Mouse (Mus musculus) forebrain, embryonic 10.5 days (tissue): ENCODE data around the gene Tmem254c. TPM values are rescaled to one million over a fixed set of nuclear protein-coding genes. Genes with fewer than 3 reads are reported as not detected.
"Not testable (repeated sequence)": the region's sequence is repeated elsewhere in the genome, so short reads cannot be mapped to it uniquely, and the experiment has no call there.

Source experiments
- DNase-seq: peaks from one replicate; pipeline ENCODE4 v3.0.0-alpha.2; 2017; ENCODE audit warnings: low spot score; ENCODE audit errors: extremely low spot score
- H3K27ac ChIP-seq: fragments of 300-500 bp; sonication (generic); 2 replicates; pipeline ENCODE4 v1.5.1; 2016; ENCODE audit warnings: mild to moderate bottlenecking
- H3K27me3 ChIP-seq: fragments of 300-500 bp; sonication (generic); 2 replicates; pipeline ENCODE4 v1.6.1; 2016; ENCODE audit warnings: mild to moderate bottlenecking; ENCODE audit not compliant: poor library complexity, severe bottlenecking
- H3K36me3 ChIP-seq: fragments of 300-500 bp; sonication (generic); replicated peaks from 2 replicates; pipeline ENCODE4 v1.6.1; 2016; ENCODE audit warnings: mild to moderate bottlenecking, moderate library complexity
- H3K4me1 ChIP-seq: fragments of 300-500 bp; sonication (generic); 2 replicates; pipeline ENCODE4 v1.6.1; 2016
- H3K4me3 ChIP-seq: fragments of 300-500 bp; sonication (generic); 2 replicates; pipeline ENCODE4 v1.5.1; 2016; ENCODE audit warnings: mild to moderate bottlenecking, moderate library complexity
- H3K9me3 ChIP-seq: fragments of 300-500 bp; sonication (generic); 2 replicates; pipeline ENCODE4 v1.6.1; 2016; ENCODE audit warnings: mild to moderate bottlenecking, moderate library complexity
- WGBS: fragments of 180-500 bp; shearing (Covaris S2); methylation state at CpG from one replicate; pipeline ENCODE4 v1.1.7; 2016; 5-methylcytosine and 5-hydroxymethylcytosine counted together
- polyA plus RNA-seq: library from polyadenylated mRNA; unstranded; fragments of >200 nt; fragmentation: Nextera tagmentation; extraction: Ambion mirVana; gene quantifications from 2 replicates; pipeline ENCODE4 v1.2.1, GENCODE M21; 2016

The Tmem254c gene
- polyA plus RNA-seq, 1 experiment from 2014 or later: 18.2 TPM

- H3K27me3 ChIP-seq, H3K4me3 ChIP-seq, DNase-seq, H3K27ac ChIP-seq, H3K4me1 ChIP-seq, H3K36me3 ChIP-seq, H3K9me3 ChIP-seq: not testable (repeated sequence)
- WGBS: no CpG with 5 or more reads among the region's 3 CpGs
These were observed 32.8 kb downstream of the Tmem254c start for GRCm38 (mm10) chr14:26034364-26034763.

- H3K27me3 ChIP-seq, H3K27ac ChIP-seq, H3K4me3 ChIP-seq, DNase-seq, H3K9me3 ChIP-seq, H3K36me3 ChIP-seq, H3K4me1 ChIP-seq: not testable (repeated sequence)
- WGBS: no CpG with 5 or more reads among the region's 12 CpGs
These were observed 41.5 kb downstream of the Tmem254c start for GRCm38 (mm10) chr14:26025653-26026052.

GRCm38 (mm10) chr14:26022831-26023230 lies 44.3 kb downstream of the Tmem254c start:
- not testable (repeated sequence) for H3K9me3 ChIP-seq, H3K36me3 ChIP-seq, H3K27me3 ChIP-seq, H3K4me3 ChIP-seq, H3K4me1 ChIP-seq, H3K27ac ChIP-seq, DNase-seq
- WGBS: no CpG with 5 or more reads among the region's 6 CpGs

GRCm38 (mm10) chr14:26021555-26021954 lies 45.6 kb downstream of the Tmem254c start:
- H3K4me1 ChIP-seq, H3K36me3 ChIP-seq, H3K27ac ChIP-seq, H3K9me3 ChIP-seq, H3K27me3 ChIP-seq, DNase-seq, H3K4me3 ChIP-seq: not testable (repeated sequence)
- WGBS: no CpG with 5 or more reads among the region's 9 CpGs

GRCm38 (mm10) chr14:26016414-26016813 lies 50.7 kb downstream of the Tmem254c start:
- not testable (repeated sequence) for H3K27me3 ChIP-seq, H3K36me3 ChIP-seq, H3K9me3 ChIP-seq, H3K27ac ChIP-seq, H3K4me3 ChIP-seq, H3K4me1 ChIP-seq, DNase-seq
- WGBS: no CpG with 5 or more reads among the region's 7 CpGs

Other genes with a start within 250 kb of the Tmem254c start
- gene Anxa11, start 225.2 kb downstream of the Tmem254c start, polyA plus RNA-seq: 3.5 and 4.1 TPM in 2 replicates
- gene Plac9a, start 164.3 kb downstream of the Tmem254c start, polyA plus RNA-seq: not detected in 2 replicates
- gene Tmem254a, start 139.7 kb downstream of the Tmem254c start, polyA plus RNA-seq: 2.4 and 3.1 TPM in 2 replicates
- gene Cphx1, start 129.1 kb downstream of the Tmem254c start, polyA plus RNA-seq: not detected in 2 replicates
- 2.9 and 3.9 TPM in 2 replicates for gene Duxbl1, start 88.8 kb downstream of the Tmem254c start, polyA plus RNA-seq
- gene Gm9780, start 24.6 kb downstream of the Tmem254c start, polyA plus RNA-seq: 0.55 TPM in 1 of 2 replicates, not detected in the other
- not detected in 2 replicates for gene Cphx2, start 14.2 kb upstream of the Tmem254c start, polyA plus RNA-seq
- not detected in 2 replicates for gene Cphx3, start 14.9 kb upstream of the Tmem254c start, polyA plus RNA-seq
- gene Duxbl2, start 51.0 kb upstream of the Tmem254c start, polyA plus RNA-seq: not detected in 2 replicates
- gene Plac9b, start 115.1 kb upstream of the Tmem254c start, polyA plus RNA-seq: not detected in 2 replicates
- gene Tmem254b, start 139.7 kb upstream of the Tmem254c start, polyA plus RNA-seq: 13.7 and 16.7 TPM in 2 replicates
- 4.7 TPM in 2 replicates for gene Duxbl3, start 190.6 kb upstream of the Tmem254c start, polyA plus RNA-seq